Mouse (Mus musculus) embryonic fibroblast, embryonic 13.5 days (primary cell): Measurements from ENCODE around the gene Ephx3.

Source experiments
- CTCF ChIP-seq: IDR thresholded peaks from 2 replicates; pipeline ENCODE4 v1.5.1; 2011; ENCODE audit warnings: mild to moderate bottlenecking, control low read depth, low read length, moderate library complexity, borderline replicate concordance; ENCODE audit not compliant: insufficient read depth
- POLR2A ChIP-seq: IDR thresholded peaks from 2 replicates; pipeline ENCODE4 v1.6.1; 2011; ENCODE audit warnings: low read depth, mild to moderate bottlenecking, control low read depth, low read length, moderate library complexity

- no peak for TF ChIP-seq CTCF
- no peak for TF ChIP-seq POLR2A
Observed at GRCm38 (mm10) chr17:32176919-32177318, 12.4 kb downstream of the Ephx3 start.
